Mouse (Mus musculus): ENCODE results near the gene Enox1.
A peak's percentile ranks its signal among the peaks of the same experiment; 100 is the strongest.

Gene Enox1

GRCm38 (mm10) chr14:77272931-77273446, 116.4 kb downstream of the Enox1 start:
- DNase-seq (ENCODE audit: low read depth, low spot score) = no peak

- DNase-seq (ENCODE audit: low read depth, low spot score) = no peak
These were observed 117.2 kb downstream of the Enox1 start for GRCm38 (mm10) chr14:77273721-77274120.

GRCm38 (mm10) chr14:77275607-77276006, 119.0 kb downstream of the Enox1 start:
- DNase-seq (ENCODE audit: low read depth, low spot score) = no peak

GRCm38 (mm10) chr14:77279143-77279542, 122.6 kb downstream of the Enox1 start:
- DNase-seq (ENCODE audit: low read depth, low spot score) = no peak

- DNase-seq (ENCODE audit: low read depth, low spot score) = no peak
These were observed 123.9 kb downstream of the Enox1 start for GRCm38 (mm10) chr14:77280454-77280853.

- no peak for DNase-seq (ENCODE audit: low read depth, low spot score)
These were observed 124.3 kb downstream of the Enox1 start for GRCm38 (mm10) chr14:77280893-77281292.

- DNase-seq (ENCODE audit: low read depth, low spot score) = no peak
These were observed 127.4 kb downstream of the Enox1 start for GRCm38 (mm10) chr14:77283939-77284338.

- DNase-seq (ENCODE audit: low read depth, low spot score) = no peak
These were observed 128.9 kb downstream of the Enox1 start for GRCm38 (mm10) chr14:77285453-77285852.

GRCm38 (mm10) chr14:77291756-77292155, 135.2 kb downstream of the Enox1 start:
- DNase-seq (ENCODE audit: low read depth, low spot score) = no peak

- DNase-seq (ENCODE audit: low read depth, low spot score) = peak; percentile 81
These were observed 140.5 kb downstream of the Enox1 start for GRCm38 (mm10) chr14:77297039-77297438.

- no peak for DNase-seq (ENCODE audit: low read depth, low spot score)
These were observed 141.8 kb downstream of the Enox1 start for GRCm38 (mm10) chr14:77298327-77298726.

GRCm38 (mm10) chr14:77309571-77309970, 153.0 kb downstream of the Enox1 start:
- DNase-seq (ENCODE audit: low read depth, low spot score) = no peak

GRCm38 (mm10) chr14:77311456-77311855, 154.9 kb downstream of the Enox1 start:
- DNase-seq (ENCODE audit: low read depth, low spot score) = no peak

GRCm38 (mm10) chr14:77319396-77319795, 162.8 kb downstream of the Enox1 start:
- no peak for DNase-seq (ENCODE audit: low read depth, low spot score)

GRCm38 (mm10) chr14:77324348-77324747, 167.8 kb downstream of the Enox1 start:
- no peak for DNase-seq (ENCODE audit: low read depth, low spot score)

- no peak for DNase-seq (ENCODE audit: low read depth, low spot score)
These were observed 171.1 kb downstream of the Enox1 start for GRCm38 (mm10) chr14:77327693-77328092.

GRCm38 (mm10) chr14:77329791-77330190, 173.2 kb downstream of the Enox1 start:
- DNase-seq (ENCODE audit: low read depth, low spot score) = no peak

GRCm38 (mm10) chr14:77343662-77344340, 187.2 kb downstream of the Enox1 start:
- no peak for DNase-seq (ENCODE audit: low read depth, low spot score)

GRCm38 (mm10) chr14:77346296-77346695, 189.7 kb downstream of the Enox1 start:
- DNase-seq (ENCODE audit: low read depth, low spot score) = no peak

GRCm38 (mm10) chr14:77351803-77352352, 195.3 kb downstream of the Enox1 start:
- no peak for DNase-seq (ENCODE audit: low read depth, low spot score)

GRCm38 (mm10) chr14:77362662-77363061, 206.1 kb downstream of the Enox1 start:
- peak; percentile 10 for DNase-seq (ENCODE audit: low read depth, low spot score)

- DNase-seq (ENCODE audit: low read depth, low spot score) = no peak
These were observed 211.8 kb downstream of the Enox1 start for GRCm38 (mm10) chr14:77368411-77368810.

GRCm38 (mm10) chr14:77369070-77369469, 212.5 kb downstream of the Enox1 start:
- no peak for DNase-seq (ENCODE audit: low read depth, low spot score)

All from ES-CJ7 (cell line).